Mouse (Mus musculus): ENCODE results near the gene Ush2a. TPM values are rescaled to one million over a fixed set of nuclear protein-coding genes. Genes with fewer than 3 reads are reported as not detected.

The Ush2a gene
- polyA plus RNA-seq, 1 experiment from 2014 or later = 0.06 TPM

DNA sequence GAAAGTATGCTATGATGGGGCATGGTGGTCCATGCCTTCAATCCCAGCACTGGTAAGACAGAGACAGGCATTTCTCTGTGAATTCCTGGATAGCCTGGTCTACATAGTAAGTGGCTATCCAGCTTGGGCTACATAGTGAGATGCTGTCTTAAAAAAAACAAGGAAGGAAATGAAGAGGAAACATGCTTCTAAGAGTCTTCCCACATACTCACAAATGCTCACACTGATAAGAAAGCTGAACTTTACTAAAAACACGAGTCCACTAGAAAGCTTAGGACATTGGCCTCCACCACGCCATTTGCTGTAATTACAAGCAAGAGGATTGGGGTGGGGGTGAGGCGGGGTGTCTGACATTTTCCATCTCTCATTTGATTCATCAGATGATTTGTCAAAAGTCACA, 148.7 kb downstream of the Ush2a start:
- Histone ChIP-seq H3K4me3 (ENCODE audit: low read depth, low read length) (no peak overlapping the region), H3K4me2 (ENCODE audit: low read length) (no peak overlapping the region), H3K36me3 (ENCODE audit: control insufficient read depth, insufficient read depth, low read length) (no peaks in the 10 kb centered on the region), H3K9me3 (replicated peaks; ENCODE audit: control insufficient read depth, low read length, poor library complexity, severe bottlenecking) (no peaks in the 10 kb centered on the region), H3K9ac (ENCODE audit: low read depth, low read length) (no peak overlapping the region), H3K27ac (ENCODE audit: low read length) (no peak overlapping the region), H3K4me1 (ENCODE audit: control insufficient read depth, insufficient read depth, low read length) (no peaks in the 10 kb centered on the region), H3K27me3 (ENCODE audit: control insufficient read depth, insufficient read depth, low read depth, low read length) (no peaks in the 10 kb centered on the region)
- 92% methylated on average over 3 of the region's 3 CpGs for WGBS
- no peak for ATAC-seq

DNA sequence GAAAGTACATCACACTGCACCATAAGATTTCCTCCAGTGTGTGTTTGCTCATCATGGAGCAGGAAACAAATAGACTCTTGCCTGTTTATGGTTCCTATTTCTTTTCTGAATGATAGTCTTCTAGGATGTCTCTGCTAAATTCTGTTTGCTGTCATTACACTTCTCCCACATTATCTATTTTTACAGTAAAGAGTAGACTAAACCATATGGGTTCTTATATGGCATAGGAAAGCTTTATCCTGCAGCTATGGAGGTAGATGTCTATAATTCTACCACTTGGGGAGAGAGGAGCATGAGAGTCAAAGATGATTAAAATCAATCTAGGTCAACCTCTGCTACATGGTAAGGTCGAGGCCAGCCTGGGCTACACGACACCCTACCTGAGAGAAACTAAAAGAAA, 158.7 kb downstream of the Ush2a start:
- H3K4me2 ChIP-seq (ENCODE audit: low read length) = no peak overlapping the region
- no peak for ATAC-seq
- no peaks in the 10 kb centered on the region for H3K27me3 ChIP-seq (ENCODE audit: control insufficient read depth, insufficient read depth, low read depth, low read length)
- no peaks in the 10 kb centered on the region for H3K4me1 ChIP-seq (ENCODE audit: control insufficient read depth, insufficient read depth, low read length)
- 82% methylated on average over 2 of the region's 2 CpGs for WGBS
- no peaks in the 10 kb centered on the region for H3K36me3 ChIP-seq (ENCODE audit: control insufficient read depth, insufficient read depth, low read length)
- no peaks in the 10 kb centered on the region for H3K9me3 ChIP-seq (replicated peaks; ENCODE audit: control insufficient read depth, low read length, poor library complexity, severe bottlenecking)
- no peak overlapping the region for H3K9ac ChIP-seq (ENCODE audit: low read depth, low read length)
- H3K4me3 ChIP-seq (ENCODE audit: low read depth, low read length) = no peak overlapping the region
- no peak overlapping the region for H3K27ac ChIP-seq (ENCODE audit: low read length)

DNA sequence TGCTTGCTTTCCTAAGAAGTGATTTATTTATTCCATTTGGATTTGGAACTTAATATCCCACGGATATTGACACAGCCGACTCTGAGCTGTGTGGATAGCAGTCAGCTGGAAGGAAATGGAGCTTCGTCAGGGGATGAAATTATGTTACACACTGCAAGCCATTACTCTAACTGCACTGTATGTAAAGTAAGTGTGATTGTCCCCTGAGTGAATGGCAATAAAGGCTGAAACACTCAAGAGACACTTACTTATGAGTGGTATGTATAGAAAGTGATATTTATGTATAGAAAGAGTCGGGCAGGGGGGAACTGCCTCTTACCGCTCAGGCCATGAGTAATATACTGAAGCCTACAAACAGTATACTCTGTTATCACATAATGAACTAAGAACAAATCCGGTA, 166.3 kb downstream of the Ush2a start:
- no peaks in the 10 kb centered on the region for H3K4me1 ChIP-seq (ENCODE audit: control insufficient read depth, insufficient read depth, low read length)
- ATAC-seq = no peak
- 79% methylated on average over 6 of the region's 6 CpGs for WGBS
- H3K9ac ChIP-seq (ENCODE audit: low read depth, low read length) = no peak overlapping the region
- no peak overlapping the region for H3K27ac ChIP-seq (ENCODE audit: low read length)
- H3K4me3 ChIP-seq (ENCODE audit: low read depth, low read length) = no peak overlapping the region
- H3K36me3 ChIP-seq (ENCODE audit: control insufficient read depth, insufficient read depth, low read length) = no peaks in the 10 kb centered on the region
- H3K4me2 ChIP-seq (ENCODE audit: low read length) = no peak overlapping the region
- no peaks in the 10 kb centered on the region for H3K9me3 ChIP-seq (replicated peaks; ENCODE audit: control insufficient read depth, low read length, poor library complexity, severe bottlenecking)
- H3K27me3 ChIP-seq (ENCODE audit: control insufficient read depth, insufficient read depth, low read depth, low read length) = no peaks in the 10 kb centered on the region

DNA sequence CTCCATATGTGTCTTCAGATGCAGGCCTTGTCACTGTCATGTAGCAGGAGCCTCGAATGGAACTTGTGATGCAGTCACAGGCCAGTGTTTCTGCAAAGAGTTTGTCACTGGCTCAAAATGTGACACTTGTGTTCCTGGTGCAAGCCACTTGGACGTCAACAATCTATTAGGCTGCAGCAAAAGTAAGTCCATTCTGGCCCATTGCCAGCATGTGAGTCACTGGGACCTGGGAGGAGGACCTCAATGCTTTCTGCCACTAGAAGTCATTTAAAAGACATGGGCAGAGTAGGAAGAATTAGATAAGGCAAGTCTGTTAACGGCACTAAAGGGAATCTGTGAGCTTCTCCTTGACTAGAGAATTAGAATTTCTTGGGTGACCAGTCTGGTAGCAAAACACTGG, 168.9 kb downstream of the Ush2a start:
- 67% methylated on average over 3 of the region's 3 CpGs for WGBS
- H3K36me3 ChIP-seq (ENCODE audit: control insufficient read depth, insufficient read depth, low read length) = no peaks in the 10 kb centered on the region
- H3K4me1 ChIP-seq (ENCODE audit: control insufficient read depth, insufficient read depth, low read length) = no peaks in the 10 kb centered on the region
- H3K4me3 ChIP-seq (ENCODE audit: low read depth, low read length) = no peak overlapping the region
- no peaks in the 10 kb centered on the region for H3K9me3 ChIP-seq (replicated peaks; ENCODE audit: control insufficient read depth, low read length, poor library complexity, severe bottlenecking)
- H3K4me2 ChIP-seq (ENCODE audit: low read length) = no peak overlapping the region
- no peaks in the 10 kb centered on the region for H3K27me3 ChIP-seq (ENCODE audit: control insufficient read depth, insufficient read depth, low read depth, low read length)
- no peak overlapping the region for H3K27ac ChIP-seq (ENCODE audit: low read length)
- H3K9ac ChIP-seq (ENCODE audit: low read depth, low read length) = no peak overlapping the region
- ATAC-seq = no peak

DNA sequence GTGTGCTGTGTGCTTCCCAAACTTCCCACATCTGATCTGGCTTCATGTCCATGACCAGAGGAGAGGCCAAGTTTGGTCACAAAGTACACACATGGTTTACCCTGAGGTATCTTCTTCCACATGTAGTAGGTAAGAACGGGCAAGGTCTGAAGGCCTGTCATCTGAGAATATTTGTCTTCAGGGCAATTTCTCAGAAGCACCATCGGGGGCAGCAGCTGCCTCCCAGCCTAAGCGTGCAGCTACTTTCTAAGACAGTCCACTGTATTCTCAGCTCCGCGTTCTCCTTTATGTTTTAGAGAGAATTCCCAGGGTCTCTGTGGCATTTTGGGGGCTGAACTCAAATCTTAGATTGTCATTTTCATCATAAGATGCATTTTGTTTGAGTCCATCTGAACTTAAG, 186.1 kb downstream of the Ush2a start:
- no peak overlapping the region for H3K9ac ChIP-seq (ENCODE audit: low read depth, low read length)
- H3K4me2 ChIP-seq (ENCODE audit: low read length) = no peak overlapping the region
- no peak overlapping the region for H3K27ac ChIP-seq (ENCODE audit: low read length)
- ATAC-seq = no peak
- H3K27me3 ChIP-seq (ENCODE audit: control insufficient read depth, insufficient read depth, low read depth, low read length) = no peaks in the 10 kb centered on the region
- 74% methylated on average over 5 of the region's 5 CpGs for WGBS
- H3K36me3 ChIP-seq (ENCODE audit: control insufficient read depth, insufficient read depth, low read length) = no peaks in the 10 kb centered on the region
- no peak overlapping the region for H3K4me3 ChIP-seq (ENCODE audit: low read depth, low read length)
- no peaks in the 10 kb centered on the region for H3K9me3 ChIP-seq (replicated peaks; ENCODE audit: control insufficient read depth, low read length, poor library complexity, severe bottlenecking)
- H3K4me1 ChIP-seq (ENCODE audit: control insufficient read depth, insufficient read depth, low read length) = no peaks in the 10 kb centered on the region

DNA sequence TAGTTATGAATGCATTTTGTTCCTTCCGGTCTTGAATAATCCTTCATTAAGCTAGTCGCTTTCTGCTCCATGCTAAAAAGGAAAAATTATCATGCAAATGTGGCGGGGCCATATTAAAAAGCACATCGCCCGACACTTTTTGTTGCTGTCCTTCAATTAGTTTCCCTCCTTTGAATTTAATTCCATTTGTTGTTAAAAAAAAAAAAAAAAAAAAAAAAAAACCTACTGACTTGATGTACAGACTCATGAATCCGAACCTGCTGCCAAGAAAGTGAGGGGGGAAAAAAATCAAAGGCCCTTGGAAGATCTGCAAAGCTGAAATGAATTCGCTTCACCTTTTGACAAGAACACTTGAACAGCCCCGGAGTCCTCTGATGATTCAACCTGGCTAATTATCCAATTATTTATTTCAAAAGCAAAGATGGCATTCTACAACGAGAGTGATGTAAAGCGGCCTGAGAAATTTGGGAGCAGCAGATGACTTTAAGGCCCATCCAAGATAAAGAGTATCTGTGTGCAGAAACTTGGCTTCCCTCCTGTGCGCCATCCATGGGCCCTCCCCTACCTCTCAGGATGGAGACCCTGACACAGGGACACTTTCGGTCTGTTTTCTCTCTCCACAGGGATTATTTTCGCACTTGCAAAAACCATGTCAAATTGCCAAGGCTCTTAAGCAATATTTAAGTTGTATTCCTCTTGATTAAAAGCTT, 194.8 kb downstream of the Ush2a start:
- no peak overlapping the region for H3K4me3 ChIP-seq (ENCODE audit: low read depth, low read length)
- WGBS = 31% methylated on average over 13 of the region's 13 CpGs
- no peaks in the 10 kb centered on the region for H3K36me3 ChIP-seq (ENCODE audit: control insufficient read depth, insufficient read depth, low read length)
- H3K4me1 ChIP-seq (ENCODE audit: control insufficient read depth, insufficient read depth, low read length) = peaks cover 9% of the 10 kb centered on the region
- H3K27me3 ChIP-seq (ENCODE audit: control insufficient read depth, insufficient read depth, low read depth, low read length) = no peaks in the 10 kb centered on the region
- H3K4me2 ChIP-seq (ENCODE audit: low read length) = no peak overlapping the region
- ATAC-seq = no peak
- no peak overlapping the region for H3K27ac ChIP-seq (ENCODE audit: low read length)
- no peaks in the 10 kb centered on the region for H3K9me3 ChIP-seq (replicated peaks; ENCODE audit: control insufficient read depth, low read length, poor library complexity, severe bottlenecking)
- no peak overlapping the region for H3K9ac ChIP-seq (ENCODE audit: low read depth, low read length)

DNA sequence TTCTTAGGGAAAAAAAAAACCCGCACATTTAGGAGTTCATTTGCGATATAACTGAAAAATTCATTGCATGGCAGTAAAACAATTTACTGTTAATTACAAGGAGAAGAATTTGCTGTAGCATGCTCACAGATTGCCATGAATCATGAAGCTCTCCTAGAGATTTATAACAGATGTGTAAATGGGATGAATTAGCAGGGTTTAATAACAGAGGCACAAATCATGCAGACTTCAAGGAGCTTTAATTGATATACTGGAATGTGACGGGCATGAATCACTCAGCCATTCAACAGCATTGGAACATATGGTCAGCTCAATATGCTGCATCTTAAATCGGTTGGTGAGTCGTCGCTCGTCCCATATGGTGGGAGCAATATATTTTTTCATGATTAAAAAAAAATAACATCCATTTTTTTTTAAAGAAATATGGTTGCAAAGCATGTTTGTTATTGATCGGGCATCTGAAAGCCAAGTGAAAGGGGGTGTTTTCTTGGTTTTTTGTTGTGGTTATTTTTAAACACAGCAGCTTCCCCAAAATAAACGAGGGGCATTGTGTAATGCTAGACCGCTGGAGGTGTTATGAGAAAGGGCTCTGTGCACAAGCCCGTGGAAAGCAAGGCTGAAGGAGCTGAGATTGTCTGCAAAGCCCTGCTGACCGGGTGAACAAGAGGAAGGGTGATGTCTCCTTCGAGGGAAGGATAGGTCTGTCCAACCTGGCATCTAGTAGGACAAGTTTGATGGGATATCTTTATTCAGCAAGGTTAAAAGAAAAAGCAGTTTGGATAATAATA, 195.6 kb downstream of the Ush2a start:
- WGBS = 41% methylated on average over 13 of the region's 13 CpGs
- Histone ChIP-seq H3K27ac (ENCODE audit: low read length) (no peak overlapping the region), H3K27me3 (ENCODE audit: control insufficient read depth, insufficient read depth, low read depth, low read length) (no peaks in the 10 kb centered on the region), H3K4me1 (ENCODE audit: control insufficient read depth, insufficient read depth, low read length) (peaks cover 9% of the 10 kb centered on the region), H3K9ac (ENCODE audit: low read depth, low read length) (no peak overlapping the region), H3K36me3 (ENCODE audit: control insufficient read depth, insufficient read depth, low read length) (no peaks in the 10 kb centered on the region), H3K4me2 (ENCODE audit: low read length) (no peak overlapping the region), H3K9me3 (replicated peaks; ENCODE audit: control insufficient read depth, low read length, poor library complexity, severe bottlenecking) (no peaks in the 10 kb centered on the region), H3K4me3 (ENCODE audit: low read depth, low read length) (no peak overlapping the region)
- ATAC-seq = no peak

DNA sequence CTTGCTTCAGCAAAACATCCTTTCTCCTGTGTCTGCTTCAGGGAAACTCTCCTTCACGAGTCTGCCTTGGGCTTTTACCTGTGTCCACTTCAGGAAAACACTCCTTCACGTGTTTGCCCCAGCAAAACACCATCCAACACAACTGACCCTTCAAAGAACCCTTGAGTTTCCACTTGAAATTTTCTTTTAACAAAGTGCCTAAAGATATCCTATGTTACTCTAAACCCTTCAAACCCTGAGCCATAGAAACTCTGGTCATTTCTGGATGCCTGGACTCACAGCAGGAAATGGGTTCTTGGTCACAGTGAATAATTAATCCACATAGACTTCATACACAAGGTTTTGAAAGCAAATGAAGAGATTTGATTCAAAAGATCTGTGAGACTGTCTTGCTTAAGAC, 199.4 kb downstream of the Ush2a start:
- no peaks in the 10 kb centered on the region for H3K36me3 ChIP-seq (ENCODE audit: control insufficient read depth, insufficient read depth, low read length)
- H3K4me3 ChIP-seq (ENCODE audit: low read depth, low read length) = no peak overlapping the region
- no peaks in the 10 kb centered on the region for H3K27me3 ChIP-seq (ENCODE audit: control insufficient read depth, insufficient read depth, low read depth, low read length)
- ATAC-seq = no peak
- peaks cover 9% of the 10 kb centered on the region for H3K4me1 ChIP-seq (ENCODE audit: control insufficient read depth, insufficient read depth, low read length)
- no peak overlapping the region for H3K9ac ChIP-seq (ENCODE audit: low read depth, low read length)
- no peak overlapping the region for H3K27ac ChIP-seq (ENCODE audit: low read length)
- no peak overlapping the region for H3K4me2 ChIP-seq (ENCODE audit: low read length)
- H3K9me3 ChIP-seq (replicated peaks; ENCODE audit: control insufficient read depth, low read length, poor library complexity, severe bottlenecking) = no peaks in the 10 kb centered on the region
- 78% methylated on average over 2 of the region's 2 CpGs for WGBS

DNA sequence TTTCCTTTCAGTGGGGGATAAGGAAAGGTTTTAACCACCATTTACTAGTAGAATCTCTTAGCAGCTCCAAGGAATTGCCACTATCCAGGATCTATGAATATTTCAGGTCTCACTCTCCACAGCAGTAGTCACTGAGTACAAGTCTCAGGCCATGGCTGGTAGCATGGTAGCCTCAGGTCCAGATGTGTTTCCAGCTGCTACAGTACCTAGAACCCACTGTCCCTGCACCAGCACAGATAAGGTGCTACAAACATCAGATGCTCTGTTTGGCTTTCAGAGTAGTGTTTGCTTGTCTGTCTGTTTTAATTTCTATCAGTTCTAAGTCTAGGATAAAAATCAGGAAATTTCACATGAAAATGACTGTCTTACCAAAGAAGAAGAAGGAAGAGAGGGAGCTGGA, 202.8 kb downstream of the Ush2a start:
- H3K4me1 ChIP-seq (ENCODE audit: control insufficient read depth, insufficient read depth, low read length) = no peaks in the 10 kb centered on the region
- H3K9me3 ChIP-seq (replicated peaks; ENCODE audit: control insufficient read depth, low read length, poor library complexity, severe bottlenecking) = peaks cover 2% of the 10 kb centered on the region; the same call in 1 of the 2 replicates
- no peak overlapping the region for H3K9ac ChIP-seq (ENCODE audit: low read depth, low read length)
- no peak overlapping the region for H3K27ac ChIP-seq (ENCODE audit: low read length)
- no peak overlapping the region for H3K4me3 ChIP-seq (ENCODE audit: low read depth, low read length)
- ATAC-seq = no peak
- no peaks in the 10 kb centered on the region for H3K27me3 ChIP-seq (ENCODE audit: control insufficient read depth, insufficient read depth, low read depth, low read length)
- H3K4me2 ChIP-seq (ENCODE audit: low read length) = no peak overlapping the region
- no peaks in the 10 kb centered on the region for H3K36me3 ChIP-seq (ENCODE audit: control insufficient read depth, insufficient read depth, low read length)

Data from midbrain, embryonic 16.5 days (tissue).